Mouse (Mus musculus) midbrain, postnatal 0 days (tissue): ENCODE data around the gene Ssr4. TPM values are rescaled to one million over a fixed set of nuclear protein-coding genes. Genes with fewer than 3 reads are reported as not detected.

Experiments used
- ATAC-seq: fragments of 200-750 bp; cut with Nextera tagmentation; 2 replicates; pipeline ENCODE4 v1.8.0; 2017; ENCODE audit warnings: moderate number of reproducible peaks, mild to moderate bottlenecking, moderate TSS enrichment, moderate library complexity; ENCODE audit not compliant: low FRiP score
- DNase-seq: peaks from one replicate; pipeline ENCODE4 v3.0.0-alpha.2; 2015; ENCODE audit warnings: low spot score
- H3K27ac ChIP-seq: fragments of 300-500 bp; sonication (generic); 2 replicates; pipeline ENCODE4 v1.5.1; 2014; ENCODE audit warnings: low read depth, mild to moderate bottlenecking, low read length, mixed read lengths
- H3K27me3 ChIP-seq: fragments of 300-500 bp; sonication (generic); 2 replicates; pipeline ENCODE4 v1.6.1; 2014; ENCODE audit warnings: low read length, control low read depth, mixed read lengths; ENCODE audit not compliant: insufficient read depth
- H3K36me3 ChIP-seq: fragments of 300-500 bp; sonication (generic); 2 replicates; pipeline ENCODE4 v1.6.1; 2014; ENCODE audit warnings: low read length, control low read depth, mixed read lengths; ENCODE audit not compliant: insufficient read depth
- H3K4me1 ChIP-seq: fragments of 300-500 bp; sonication (generic); 2 replicates; pipeline ENCODE4 v1.6.1; 2014; ENCODE audit warnings: mild to moderate bottlenecking, control low read depth, antibody characterized with exemption, low read length, mixed read lengths; ENCODE audit not compliant: insufficient read depth
- H3K4me2 ChIP-seq: fragments of 300-500 bp; sonication (generic); 2 replicates; pipeline ENCODE4 v1.6.1; 2014; ENCODE audit warnings: low read depth, mild to moderate bottlenecking, low read length, mixed read lengths; ENCODE audit not compliant: poor library complexity, severe bottlenecking
- H3K4me3 ChIP-seq: fragments of 300-500 bp; sonication (generic); 2 replicates; pipeline ENCODE4 v1.5.1; 2014; ENCODE audit warnings: low read depth, mild to moderate bottlenecking, low read length, moderate library complexity
- H3K9ac ChIP-seq: fragments of 300-500 bp; sonication (generic); replicated peaks from 2 replicates; pipeline ENCODE4 v1.6.1; 2014; ENCODE audit warnings: mild to moderate bottlenecking, low read length, moderate library complexity, mixed read lengths; ENCODE audit not compliant: poor library complexity, severe bottlenecking
- H3K9me3 ChIP-seq: fragments of 300-500 bp; sonication (generic); 2 replicates; pipeline ENCODE4 v1.6.1; 2016; ENCODE audit warnings: low read length, control low read depth
- CTCF ChIP-seq: IDR thresholded peaks from 2 replicates; pipeline ENCODE4 v1.5.1; 2016; ENCODE audit warnings: antibody characterized with exemption, mild to moderate bottlenecking
- WGBS: fragments of 180-500 bp; shearing (Covaris S2); extraction: QIAGEN DNeasy Blood & Tissue Kit; methylation state at CpG from one replicate; pipeline ENCODE4 v1.1.7; 2014; 5-methylcytosine and 5-hydroxymethylcytosine counted together
- polyA plus RNA-seq: library from polyadenylated mRNA; unstranded; fragments of >200 nt; fragmentation: Nextera tagmentation; extraction: Ambion mirVana; gene quantifications from 2 replicates; pipeline ENCODE4 v1.2.1, GENCODE M21; 2015
- total RNA-seq: library from RNA; depleted of rRNA; stranded (reverse); fragments of >200 nt; gene quantifications from 2 replicates; pipeline ENCODE4 v1.2.3, GENCODE M21; 2014

Ssr4 gene
- total and polyA plus RNA-seq, 2 experiments from 2014 or later, result 99.8 to 166 TPM

- no peak for TF ChIP-seq CTCF
- no peak overlapping the region for H3K27ac ChIP-seq
- H3K4me2 ChIP-seq, result no peak overlapping the region
- H3K27me3 ChIP-seq, result no peaks in the 10 kb centered on the region
- WGBS, result 75% methylated on average over 10 of the region's 10 CpGs
- H3K4me3 ChIP-seq, result no peak overlapping the region
- no peaks in the 10 kb centered on the region for H3K4me1 ChIP-seq
- no peak for ATAC-seq
- H3K36me3 ChIP-seq, result peaks cover 18% of the 10 kb centered on the region
- no peaks in the 10 kb centered on the region for H3K9me3 ChIP-seq
- no peak for DNase-seq
- no peak overlapping the region for H3K9ac ChIP-seq
Observed at GRCm38 (mm10) chrX:73774802-73775483, 11.9 kb upstream of the Ssr4 start.

GRCm38 (mm10) chrX:73782227-73782626 is 4.6 kb upstream of the Ssr4 start:
- H3K9ac ChIP-seq, result no peak overlapping the region
- no peak overlapping the region for H3K4me3 ChIP-seq
- H3K27me3 ChIP-seq, result no peaks in the 10 kb centered on the region
- no peaks in the 10 kb centered on the region for H3K4me1 ChIP-seq
- H3K27ac ChIP-seq, result no peak overlapping the region
- WGBS, result 93% methylated on average over 3 of the region's 3 CpGs
- H3K4me2 ChIP-seq, result no peak overlapping the region
- H3K9me3 ChIP-seq, result no peaks in the 10 kb centered on the region
- TF ChIP-seq CTCF, result no peak
- peaks cover 22% of the 10 kb centered on the region for H3K36me3 ChIP-seq
- ATAC-seq (no peak), DNase-seq (no peak)

DNA sequence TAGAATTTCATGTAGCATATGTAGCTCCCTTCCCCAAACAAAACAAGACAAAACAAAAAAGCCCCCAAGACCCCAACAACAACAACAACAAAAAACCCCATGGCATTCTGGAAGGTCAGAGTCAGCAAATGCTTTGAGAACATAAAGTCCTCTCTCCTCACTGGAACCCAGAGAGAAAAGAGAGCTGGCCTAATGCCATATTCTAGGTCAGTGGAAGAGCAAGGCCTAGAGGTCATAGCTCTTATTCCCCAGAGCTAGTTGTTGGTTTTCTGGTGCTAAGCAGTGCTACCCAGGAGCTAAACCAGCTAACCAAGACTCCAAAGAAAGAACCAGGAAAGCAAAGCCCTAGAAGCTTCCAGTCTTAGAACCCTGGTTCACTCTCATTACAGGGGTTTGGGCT is 1.2 kb upstream of the Ssr4 start:
- Histone ChIP-seq H3K4me2 (peak overlapping the region; percentile 56), H3K4me3 (peak overlapping the region; percentile 50), H3K9me3 (no peaks in the 10 kb centered on the region), H3K4me1 (no peaks in the 10 kb centered on the region), H3K36me3 (peaks cover 2% of the 10 kb centered on the region; the same call in 1 of the 2 replicates), H3K27me3 (no peaks in the 10 kb centered on the region), H3K27ac (peak overlapping the region; percentile 72; the same call in 1 of the 2 replicates), H3K9ac (peak overlapping the region; percentile 51; the same call in 1 of the 2 replicates)
- ATAC-seq (no peak), DNase-seq (no peak)
- TF ChIP-seq CTCF, result no peak

GRCm38 (mm10) chrX:73787225-73787558 is 364 bp downstream of the Ssr4 start:
- H3K4me1 ChIP-seq, result no peaks in the 10 kb centered on the region

DNA sequence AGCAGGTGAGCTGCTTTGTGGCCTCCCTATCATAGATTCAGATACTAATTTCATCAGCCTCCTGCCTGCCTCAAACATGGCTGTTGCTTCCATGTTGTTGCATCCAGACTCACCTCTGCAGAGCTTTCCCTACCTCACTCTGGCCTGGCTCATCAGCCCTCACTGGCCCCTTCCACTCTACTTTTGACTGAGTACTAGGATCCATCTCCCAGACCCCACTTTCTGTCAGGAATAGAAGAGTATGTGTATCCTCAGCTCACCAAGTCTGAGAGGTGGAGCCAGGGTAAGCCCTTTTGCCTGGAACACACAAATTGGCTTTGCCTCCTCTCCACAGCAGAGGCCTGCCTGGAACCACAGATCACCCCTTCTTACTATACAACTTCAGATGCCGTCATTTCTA is 1.7 kb downstream of the Ssr4 start:
- Histone ChIP-seq H3K9me3 (no peaks in the 10 kb centered on the region), H3K4me2 (no peak overlapping the region)

More at GRCm38 (mm10) chrX:73787225-73787558, 364 bp downstream of the Ssr4 start:
- Histone ChIP-seq H3K36me3 (no peaks in the 10 kb centered on the region), H3K27ac (peak overlapping the region; percentile 83), H3K9ac (peak overlapping the region; percentile 63), H3K9me3 (no peaks in the 10 kb centered on the region), H3K4me3 (peak overlapping the region; percentile 50), H3K4me2 (peak overlapping the region; percentile 50), H3K27me3 (no peaks in the 10 kb centered on the region)
- WGBS, result 16% methylated on average over 22 of the region's 22 CpGs
- no peak for DNase-seq
- TF ChIP-seq CTCF, result no peak
- ATAC-seq, result peak; percentile 15; the same call in 1 of the 2 replicates

DNA sequence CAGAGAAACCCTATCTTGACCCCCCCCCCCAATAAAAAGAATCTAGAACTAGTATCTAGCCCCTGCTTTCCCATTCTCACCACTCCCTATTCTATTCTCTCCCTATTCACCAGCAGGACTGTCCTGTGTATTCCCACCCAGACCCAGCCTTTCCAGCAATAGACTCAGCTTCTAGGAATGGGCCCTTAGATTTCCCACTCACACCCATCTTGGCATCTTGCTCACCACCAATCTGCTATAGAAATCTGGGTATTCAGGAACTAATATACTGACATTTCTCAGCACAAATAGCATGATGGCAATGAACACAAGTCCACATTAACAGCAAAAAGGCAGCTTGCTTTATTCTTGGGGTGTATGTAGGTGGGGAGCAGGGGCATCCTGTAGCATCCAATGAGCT is 6.2 kb downstream of the Ssr4 start:
- Histone ChIP-seq H3K4me3 (no peak overlapping the region), H3K9me3 (no peaks in the 10 kb centered on the region), H3K27ac (no peak overlapping the region), H3K9ac (no peak overlapping the region), H3K4me2 (no peak overlapping the region), H3K4me1 (no peaks in the 10 kb centered on the region), H3K27me3 (no peaks in the 10 kb centered on the region), H3K36me3 (no peaks in the 10 kb centered on the region)
- ATAC-seq, result no peak
- no peak for TF ChIP-seq CTCF
- no peak for DNase-seq

More for the DNA sequence above, 1.7 kb downstream of the Ssr4 start:
- no peak for DNase-seq
- H3K9ac ChIP-seq, result no peak overlapping the region
- H3K4me1 ChIP-seq, result no peaks in the 10 kb centered on the region
- H3K36me3 ChIP-seq, result no peaks in the 10 kb centered on the region
- no peak overlapping the region for H3K27ac ChIP-seq
- TF ChIP-seq CTCF, result no peak
- 100% methylated on average over 1 of the region's 1 CpGs for WGBS
- no peaks in the 10 kb centered on the region for H3K27me3 ChIP-seq
- no peak overlapping the region for H3K4me3 ChIP-seq
- no peak for ATAC-seq
